Mouse (Mus musculus) cerebellum, postnatal 14 days (tissue): Measurements from ENCODE around the gene Prkca.

ENCODE experiments used
- DNase-seq, 2 experiments: peaks; one replicate each; pipeline ENCODE4 v3.0.0; 2021; ENCODE audit warnings: mixed read lengths in 2 of 2

Prkca gene

GRCm38 (mm10) chr11:108153997-108154841 lies 189.5 kb downstream of the Prkca start:
- no peak for DNase-seq

- no peak for DNase-seq
Measured at GRCm38 (mm10) chr11:108152591-108152990, 191.1 kb downstream of the Prkca start.

GRCm38 (mm10) chr11:108150410-108150809 lies 193.3 kb downstream of the Prkca start:
- DNase-seq = peak; percentile 24 to 39

GRCm38 (mm10) chr11:108149187-108149586 lies 194.5 kb downstream of the Prkca start:
- DNase-seq = no peak

- DNase-seq = no peak
Measured at GRCm38 (mm10) chr11:108148491-108148890, 195.2 kb downstream of the Prkca start.

GRCm38 (mm10) chr11:108145752-108146496 lies 197.8 kb downstream of the Prkca start:
- no peak for DNase-seq

- DNase-seq = no peak
Measured at GRCm38 (mm10) chr11:108145128-108145527, 198.6 kb downstream of the Prkca start.

- no peak for DNase-seq
Measured at GRCm38 (mm10) chr11:108143739-108144138, 200.0 kb downstream of the Prkca start.

GRCm38 (mm10) chr11:108140028-108140427 lies 203.7 kb downstream of the Prkca start:
- DNase-seq = peak; percentile 40 to 50

- DNase-seq = no peak
Measured at GRCm38 (mm10) chr11:108136341-108136740, 207.4 kb downstream of the Prkca start.

GRCm38 (mm10) chr11:108135407-108136159 lies 208.1 kb downstream of the Prkca start:
- peak in 1 of 2 experiments; percentile 44 for DNase-seq

- DNase-seq = peak; percentile 74 to 80
Measured at GRCm38 (mm10) chr11:108128593-108128992, 215.1 kb downstream of the Prkca start.

- no peak for DNase-seq
Measured at GRCm38 (mm10) chr11:108127908-108128307, 215.8 kb downstream of the Prkca start.

- no peak for DNase-seq
Measured at GRCm38 (mm10) chr11:108122486-108122885, 221.2 kb downstream of the Prkca start.

GRCm38 (mm10) chr11:108120708-108121107 lies 223.0 kb downstream of the Prkca start:
- no peak for DNase-seq

- DNase-seq = no peak
Measured at GRCm38 (mm10) chr11:108119785-108120184, 223.9 kb downstream of the Prkca start.

GRCm38 (mm10) chr11:108118814-108119213 lies 224.9 kb downstream of the Prkca start:
- no peak for DNase-seq

- no peak for DNase-seq
Measured at GRCm38 (mm10) chr11:108118221-108118620, 225.5 kb downstream of the Prkca start.

- peak; percentile 56 to 82 for DNase-seq
Measured at GRCm38 (mm10) chr11:108117360-108118050, 226.2 kb downstream of the Prkca start.

- DNase-seq = no peak
Measured at GRCm38 (mm10) chr11:108114091-108114490, 229.6 kb downstream of the Prkca start.

GRCm38 (mm10) chr11:108112437-108112836 lies 231.3 kb downstream of the Prkca start:
- no peak for DNase-seq

- no peak for DNase-seq
Measured at GRCm38 (mm10) chr11:108104085-108104484, 239.6 kb downstream of the Prkca start.
